Mouse (Mus musculus) B cell, adult 67 days (primary cell): ENCODE data around the gene Sephs1. TPM values are rescaled to one million over a fixed set of nuclear protein-coding genes. Genes with fewer than 3 reads are reported as not detected.

ENCODE experiments used
- total RNA-seq, 2 experiments: library from RNA; stranded (reverse); gene quantifications; 4 replicates each; pipeline ENCODE4 v1.2.4; 2023

Sephs1 gene
- total RNA-seq: 10 to 100 TPM; 21.5 to 23.6 TPM

GRCm38 (mm10) chr2:4881350-4882248 lies at the start of gene Sephs1:
Gene Sephs1, plus strand, starts transcription at chr2:4881564.

DNA sequence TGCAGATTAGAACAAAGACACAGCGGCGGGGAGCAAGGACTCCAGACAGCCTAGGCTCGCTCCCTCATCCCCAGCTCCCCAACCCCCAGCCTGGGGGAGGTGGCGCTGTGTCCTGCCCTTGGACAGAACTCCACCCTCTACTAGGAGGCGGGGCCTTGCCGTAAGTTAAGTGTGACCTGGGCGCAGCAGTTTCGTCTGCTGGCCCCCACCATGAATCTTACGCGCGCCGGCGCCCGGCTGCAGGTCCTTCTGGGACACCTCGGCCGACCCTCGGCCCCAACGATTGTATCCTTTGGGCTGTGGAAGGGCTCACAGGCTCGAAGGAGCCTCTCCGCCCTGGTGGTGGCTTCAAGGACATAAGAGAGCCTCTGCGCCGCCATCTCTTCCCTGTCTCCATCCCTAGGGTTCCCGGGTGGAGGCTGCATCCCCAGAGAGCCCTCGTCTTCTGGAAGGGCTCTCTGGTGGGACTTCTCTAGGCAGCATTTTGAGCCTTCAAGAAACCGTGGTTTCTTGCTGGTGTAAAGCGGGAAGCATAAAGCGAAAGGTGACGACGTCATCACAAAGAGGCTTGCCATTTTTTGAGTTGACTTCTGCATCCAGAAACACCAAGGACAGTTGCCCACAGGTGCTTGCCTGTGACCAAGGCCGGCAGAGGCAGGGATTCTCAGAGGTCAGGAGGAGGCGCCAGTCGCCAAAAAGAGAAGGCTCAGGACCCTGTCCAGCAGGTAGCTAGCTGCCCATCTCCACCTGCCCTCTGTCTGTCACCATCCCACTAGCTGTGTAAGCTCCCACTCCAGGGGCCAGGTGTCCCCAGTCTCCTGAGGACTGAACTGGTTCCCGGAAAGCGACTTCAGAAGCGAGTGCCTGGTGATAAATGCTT lies 37.7 kb downstream of the Sephs1 start, which contains the start of gene Phyh:
Gene Phyh, plus strand, starts transcription at position 160 of the 880 bp plus-strand sequence.

Other genes starting within 250 kb of the Sephs1 start
- 10 to 100 TPM; 40.7 to 41.5 TPM for gene Prpf18, start 229.5 kb upstream of the Sephs1 start, total RNA-seq
- gene Bend7, start 163.7 kb upstream of the Sephs1 start, total RNA-seq: not detected
- 10 to 100 TPM; 48.3 to 60.2 TPM for gene Phyh, start 37.5 kb downstream of the Sephs1 start, total RNA-seq
- gene Ucma, start 94.6 kb downstream of the Sephs1 start, total RNA-seq: not detected
- gene Mcm10, start 131.2 kb downstream of the Sephs1 start, total RNA-seq: 1 to 10 TPM; 1.6 to 2.0 TPM
- gene Optn, start 182.5 kb downstream of the Sephs1 start, total RNA-seq: 1 to 10 TPM; 5.2 to 6.5 TPM